Mouse (Mus musculus): Measurements from ENCODE around the gene Rasgef1a. TPM values are rescaled to one million over a fixed set of nuclear protein-coding genes. Genes with fewer than 3 reads are reported as not detected.
A peak's percentile ranks its signal among the peaks of the same experiment; 100 is the strongest.

The Rasgef1a gene
- total RNA-seq (2012; rRNA removed) (0.04 TPM in 1 of 2 replicates, not detected in the other), polyA plus RNA-seq (2012; ENCODE audit: insufficient read depth in 1 of 2, insufficient read length in 2 of 2, low read depth in 1 of 2, low replicate concordance in 2 of 2, missing spikeins in 1 of 2) (under 1 TPM in 1 of 2 experiments, not detected in 1; 0.19 TPM)

DNA sequence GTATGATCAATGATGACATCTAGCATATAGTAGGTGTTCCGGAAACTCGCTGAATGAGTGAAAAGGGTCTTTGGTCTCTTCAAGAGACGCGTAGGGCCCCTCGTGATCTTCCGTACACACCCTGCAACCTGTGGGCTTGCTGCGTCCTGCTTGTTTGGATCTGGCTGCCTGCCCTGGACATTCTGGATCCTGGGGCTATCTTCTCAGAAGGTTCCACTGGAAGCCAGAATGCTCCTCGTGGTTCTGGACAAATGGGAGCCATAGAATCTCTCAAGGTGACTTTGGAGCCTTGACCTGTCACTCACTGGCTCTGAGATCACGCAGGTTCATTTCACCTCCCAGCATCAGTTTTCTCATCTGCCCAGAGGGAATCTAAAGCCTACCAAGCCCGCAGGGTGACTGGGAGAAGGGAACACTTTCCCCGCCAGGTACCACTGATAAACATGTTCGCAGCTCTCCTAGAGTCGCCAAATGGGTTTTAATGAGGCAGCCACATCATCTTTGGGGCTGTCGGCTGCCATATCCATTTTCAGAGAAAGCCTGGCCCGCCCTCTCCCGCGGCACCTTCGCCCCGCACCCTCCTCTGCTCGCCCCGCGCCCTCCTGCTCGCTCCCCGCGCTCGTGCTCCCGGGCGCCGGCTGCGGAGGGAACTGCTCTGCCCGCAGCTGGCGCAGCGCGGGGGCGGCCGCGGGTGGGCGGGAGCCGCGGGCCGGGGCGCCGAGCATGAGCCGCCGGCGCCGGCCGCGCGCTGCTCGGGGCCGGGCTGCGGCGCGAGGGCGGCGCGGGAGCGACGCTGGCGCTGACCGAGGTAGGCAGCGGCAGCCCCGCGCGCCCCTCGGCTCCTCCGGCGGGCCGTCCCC, at the start of gene Rasgef1a:
Gene Rasgef1a (plus strand): TSS at position 683 of the 860 bp plus-strand sequence.
- Histone ChIP-seq H3K4me3 (ENCODE audit: control insufficient read depth in 1 of 2, insufficient read depth in 1 of 2, low read depth in 2 of 2, low read length in 2 of 2) (no peak within 1 kb of the TSS), H3K9me3 (replicated peaks; ENCODE audit: insufficient read depth, low read length) (no peaks in the 10 kb centered on the region), H3K9ac (ENCODE audit: control insufficient read depth, low read depth, low read length, poor library complexity, severe bottlenecking) (no peak within 1 kb of the TSS), H3K27me3 (ENCODE audit: control insufficient read depth in 1 of 2, insufficient read depth in 2 of 2, low read length in 2 of 2) (no peaks in the 10 kb centered on the region), H3K36me3 (ENCODE audit: control insufficient read depth in 1 of 2, insufficient read depth in 2 of 2, low read length in 2 of 2) (no peaks in the 10 kb centered on the region), H3K27ac (ENCODE audit: control insufficient read depth, low read depth, low read length) (no peak within 1 kb of the TSS), H3K4me1 (ENCODE audit: control insufficient read depth in 1 of 2, insufficient read depth in 2 of 2, low read length in 2 of 2) (no peaks in the 10 kb centered on the region), H3K79me2 (ENCODE audit: control insufficient read depth, insufficient read depth, low read length, poor library complexity) (no peaks in the 10 kb centered on the region)
- no peak for DNase-seq (ENCODE audit: low read depth, low spot score)
- TF ChIP-seq NRF1 (IDR thresholded peaks at IDR 0.05; ENCODE audit: insufficient read depth, low read depth, low read length, poor library complexity, severe bottlenecking) (no peak), E2F4 (IDR thresholded peaks at IDR 0.05; ENCODE audit: borderline replicate concordance, low read depth, low read length) (no peak), HCFC1 (IDR thresholded peaks at IDR 0.05; ENCODE audit: low read depth, low read length) (no peak)

DNA sequence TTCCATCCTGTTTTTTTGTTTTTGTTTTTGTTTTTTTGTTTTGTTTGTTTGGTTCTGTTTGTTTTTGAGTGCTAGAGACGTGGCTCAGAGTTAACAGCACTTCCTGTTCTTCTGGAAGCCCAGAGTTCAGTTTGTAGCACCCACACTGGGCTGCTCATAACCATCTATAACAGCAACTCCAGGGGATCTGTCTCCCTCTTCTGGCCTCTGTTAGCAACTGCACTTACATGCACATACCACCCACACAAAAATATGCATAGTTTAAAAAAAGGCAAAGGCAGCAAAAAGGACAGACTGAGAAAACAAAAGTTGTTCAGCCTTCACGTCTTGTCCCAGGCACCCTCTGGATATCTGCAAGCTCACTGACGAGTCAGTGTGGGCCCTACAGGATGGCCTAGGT, 48.0 kb upstream of the Rasgef1a start:
- DNase-seq (ENCODE audit: low read depth, low spot score): peak; percentile 47
- TF ChIP-seq RAD21 (IDR thresholded peaks at IDR 0.05; ENCODE audit: low read depth, low read length) (peak; percentile 67), CHD2 (IDR thresholded peaks at IDR 0.05; ENCODE audit: low read length) (no peak), ZC3H11A (IDR thresholded peaks at IDR 0.05; ENCODE audit: low read depth, low read length) (peak; percentile 54; the same call in 1 of the 2 replicates), BHLHE40 (IDR thresholded peaks at IDR 0.05; ENCODE audit: borderline replicate concordance, low read depth, low read length) (no peak), MYB (IDR thresholded peaks at IDR 0.05; ENCODE audit: low read depth, low read length) (no peak), SMC3 (IDR thresholded peaks at IDR 0.05; ENCODE audit: low read depth, low read length) (peak; percentile 61), HCFC1 (IDR thresholded peaks at IDR 0.05; ENCODE audit: low read depth, low read length) (no peak), TBP (IDR thresholded peaks at IDR 0.05; ENCODE audit: low read depth, low read length) (no peak), CTCF (IDR thresholded peaks at IDR 0.05 in 2 of 3, conservative IDR thresholded peaks at IDR 0.05 in 1 of 3; ENCODE audit: control insufficient read depth in 1 of 3, insufficient read depth in 1 of 3, low read depth in 2 of 3, low read length in 3 of 3, poor library complexity in 1 of 3, severe bottlenecking in 1 of 3) (peak in 2 of 3 experiments; percentile 54 to 66; a peak in 4 of 6 replicates), POLR2AphosphoS5 (IDR thresholded peaks at IDR 0.05; ENCODE audit: borderline replicate concordance, low read depth, low read length) (no peak), KAT2A (conservative IDR thresholded peaks at IDR 0.05; ENCODE audit: low read depth, low read length) (no peak), NRF1 (IDR thresholded peaks at IDR 0.05; ENCODE audit: insufficient read depth, low read depth, low read length, poor library complexity, severe bottlenecking) (no peak), GABPA (IDR thresholded peaks at IDR 0.05; ENCODE audit: low read depth, low read length) (no peak), POLR2A (IDR thresholded peaks at IDR 0.05; ENCODE audit: control insufficient read depth in 1 of 2, insufficient read depth in 1 of 2, low read depth in 1 of 2, low read length in 2 of 2, poor library complexity in 1 of 2) (no peak), ZNF384 (IDR thresholded peaks at IDR 0.05; ENCODE audit: low read depth, low read length) (peak; percentile 28; the same call in 1 of the 2 replicates), TCF12 (IDR thresholded peaks at IDR 0.05; ENCODE audit: low read depth, low read length) (no peak), ETS1 (IDR thresholded peaks at IDR 0.05; ENCODE audit: low read depth, low read length) (no peak), GATA1 (IDR thresholded peaks at IDR 0.05; ENCODE audit: low read depth, low read length) (no peak), USF1 (IDR thresholded peaks at IDR 0.05; ENCODE audit: low read depth, low read length) (no peak), MXI1 (IDR thresholded peaks at IDR 0.05; ENCODE audit: low read depth, low read length) (no peak), RCOR1 (IDR thresholded peaks at IDR 0.05; ENCODE audit: low read depth, low read length) (no peak), EP300 (IDR thresholded peaks at IDR 0.05; ENCODE audit: low read depth in 1 of 2, low read length in 2 of 2) (no peak), CHD1 (IDR thresholded peaks at IDR 0.05; ENCODE audit: low read depth, low read length) (no peak), MYC (IDR thresholded peaks at IDR 0.05; ENCODE audit: low read depth, low read length) (no peak), ELF1 (IDR thresholded peaks at IDR 0.05; ENCODE audit: low read depth, low read length) (no peak), USF2 (IDR thresholded peaks at IDR 0.05; ENCODE audit: borderline replicate concordance in 1 of 2, insufficient read depth in 1 of 2, low read depth in 1 of 2, low read length in 2 of 2) (no peak), MEF2A (IDR thresholded peaks at IDR 0.05; ENCODE audit: extremely low read depth, insufficient replicate concordance, low read depth, low read length, poor library complexity, severe bottlenecking) (no peak)

More for the DNA sequence above, 48.0 kb upstream of the Rasgef1a start:
- Histone ChIP-seq H3K9ac (ENCODE audit: control insufficient read depth, low read depth, low read length, poor library complexity, severe bottlenecking) (no peak overlapping the region), H3K36me3 (ENCODE audit: control insufficient read depth in 1 of 2, insufficient read depth in 2 of 2, low read length in 2 of 2) (no peaks in the 10 kb centered on the region), H3K27ac (ENCODE audit: control insufficient read depth, low read depth, low read length) (no peak overlapping the region), H3K27me3 (ENCODE audit: control insufficient read depth in 1 of 2, insufficient read depth in 2 of 2, low read length in 2 of 2) (no peaks in the 10 kb centered on the region), H3K4me1 (ENCODE audit: control insufficient read depth in 1 of 2, insufficient read depth in 2 of 2, low read length in 2 of 2) (no peaks in the 10 kb centered on the region), H3K4me3 (ENCODE audit: control insufficient read depth in 1 of 2, insufficient read depth in 1 of 2, low read depth in 2 of 2, low read length in 2 of 2) (no peak overlapping the region), H3K9me3 (replicated peaks; ENCODE audit: insufficient read depth, low read length) (no peaks in the 10 kb centered on the region), H3K79me2 (ENCODE audit: control insufficient read depth, insufficient read depth, low read length, poor library complexity) (no peaks in the 10 kb centered on the region)
